Mouse (Mus musculus) heart, embryonic 13.5 days (tissue): ENCODE data around the gene Ppp2r5b. TPM values are rescaled to one million over a fixed set of nuclear protein-coding genes. Genes with fewer than 3 reads are reported as not detected.
A peak's percentile ranks its signal among the peaks of the same experiment; 100 is the strongest.

Source experiments
- ATAC-seq: fragments of 200-750 bp; cut with Nextera tagmentation; 2 replicates; pipeline ENCODE4 v1.8.0; 2017; ENCODE audit warnings: moderate TSS enrichment; ENCODE audit not compliant: insufficient number of reproducible peaks, low FRiP score, low TSS enrichment; ENCODE audit errors: extremely low read depth
- H3K27ac ChIP-seq: fragments of 300-500 bp; sonication (generic); replicated peaks from 2 replicates; pipeline ENCODE4 v1.5.1; 2015; ENCODE audit warnings: moderate library complexity, mild to moderate bottlenecking, inconsistent platforms
- H3K27me3 ChIP-seq: fragments of 300-500 bp; sonication (generic); replicated peaks from 2 replicates; pipeline ENCODE4 v1.6.1; 2015; ENCODE audit warnings: mild to moderate bottlenecking, inconsistent platforms
- H3K36me3 ChIP-seq: fragments of 300-500 bp; sonication (generic); 2 replicates; pipeline ENCODE4 v1.6.1; 2015; ENCODE audit warnings: mild to moderate bottlenecking, inconsistent platforms
- H3K4me1 ChIP-seq: fragments of 300-500 bp; sonication (generic); 2 replicates; pipeline ENCODE4 v1.6.1; 2015; ENCODE audit warnings: inconsistent platforms
- H3K4me2 ChIP-seq: fragments of 300-500 bp; sonication (generic); 2 replicates; pipeline ENCODE4 v1.6.1; 2015; ENCODE audit warnings: inconsistent platforms, mild to moderate bottlenecking, moderate library complexity
- H3K4me3 ChIP-seq: fragments of 300-500 bp; sonication (generic); 2 replicates; pipeline ENCODE4 v1.5.1; 2015; ENCODE audit warnings: moderate library complexity, mild to moderate bottlenecking, inconsistent platforms
- H3K9ac ChIP-seq: fragments of 300-500 bp; sonication (generic); 2 replicates; pipeline ENCODE4 v1.6.1; 2015; ENCODE audit warnings: inconsistent platforms, mild to moderate bottlenecking, moderate library complexity
- H3K9me3 ChIP-seq: fragments of 300-500 bp; sonication (generic); 2 replicates; pipeline ENCODE4 v1.6.1; 2016; ENCODE audit warnings: inconsistent platforms
- WGBS: fragments of 180-500 bp; shearing (Covaris S2); methylation state at CpG from one replicate; pipeline ENCODE4 v1.1.7; 2015; ENCODE audit warnings: mixed read lengths; 5-methylcytosine and 5-hydroxymethylcytosine counted together
- polyA plus RNA-seq: library from polyadenylated mRNA; unstranded; fragments of >200 nt; fragmentation: Nextera tagmentation; extraction: Ambion mirVana; gene quantifications from 2 replicates; pipeline ENCODE4 v1.2.1, GENCODE M21; 2015

Ppp2r5b gene
- polyA plus RNA-seq, 1 experiment from 2014 or later, result 20.7 TPM

- WGBS, result 14% methylated on average over 8 of the region's 8 CpGs
- H3K36me3 ChIP-seq, result no peaks in the 10 kb centered on the region
- no peaks in the 10 kb centered on the region for H3K9me3 ChIP-seq
- H3K9ac ChIP-seq, result no peak overlapping the region
- H3K4me1 ChIP-seq, result 0 out of 2 replicates have a peak, but pooled peaks cover 3% of the 10 kb centered on the region
- no peak overlapping the region for H3K4me3 ChIP-seq
- H3K4me2 ChIP-seq, result no peak overlapping the region
- peaks cover 20% of the 10 kb centered on the region for H3K27me3 ChIP-seq
- H3K27ac ChIP-seq, result no peak overlapping the region
- ATAC-seq, result no peak
Observed at GRCm38 (mm10) chr19:6268170-6268528, 32.5 kb upstream of the Ppp2r5b start.

DNA sequence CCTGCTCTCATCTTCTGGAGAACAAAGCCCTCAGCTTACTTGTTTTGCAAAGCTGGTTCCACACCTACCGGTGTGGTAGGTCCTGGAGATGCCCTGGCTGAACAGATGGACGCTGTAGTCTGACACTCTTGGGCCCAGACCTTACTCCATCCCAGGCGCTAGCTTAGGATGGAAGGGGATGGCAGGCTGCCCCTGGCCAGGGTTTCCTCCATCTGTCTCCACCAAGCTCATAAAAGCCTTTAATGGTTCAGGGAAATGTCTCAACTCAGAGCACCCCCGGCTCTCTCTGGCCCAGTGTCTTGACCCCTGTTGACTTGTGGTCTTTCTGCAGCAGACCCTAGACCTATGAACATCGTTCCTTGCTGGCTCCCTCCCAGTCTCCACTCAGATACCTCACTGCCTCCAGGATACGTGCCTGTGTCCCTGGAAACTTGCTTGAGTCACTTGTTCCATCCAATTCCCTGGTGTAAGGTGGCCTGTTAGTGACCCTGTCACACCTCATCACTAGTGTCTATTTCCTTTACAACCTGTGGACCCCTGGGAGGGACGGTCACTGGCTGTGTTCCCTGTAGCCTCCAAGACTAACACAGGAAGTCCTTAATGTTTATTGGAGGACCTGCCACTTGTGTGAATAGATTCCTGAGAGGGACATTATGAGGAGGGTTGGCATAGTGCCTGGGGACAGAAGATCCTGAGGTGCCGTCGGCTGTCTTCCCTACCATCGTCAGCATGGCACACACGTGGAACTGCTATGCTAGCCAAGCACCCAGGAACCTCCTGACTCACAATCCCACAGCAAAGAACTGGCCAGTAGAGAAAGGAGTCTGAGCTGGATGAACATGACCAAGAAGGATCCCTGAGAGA, 31.9 kb upstream of the Ppp2r5b start:
- 56% methylated on average over 11 of the region's 11 CpGs for WGBS
- Histone ChIP-seq H3K4me2 (no peak overlapping the region), H3K9me3 (no peaks in the 10 kb centered on the region), H3K36me3 (peaks cover 2% of the 10 kb centered on the region; the same call in 1 of the 2 replicates), H3K9ac (0 out of 2 replicates have a peak overlapping the region, but pooled peaks have one; percentile 0), H3K27ac (no peak overlapping the region), H3K27me3 (peaks cover 20% of the 10 kb centered on the region), H3K4me3 (no peak overlapping the region), H3K4me1 (0 out of 2 replicates have a peak, but pooled peaks cover 3% of the 10 kb centered on the region)
- no peak for ATAC-seq

DNA sequence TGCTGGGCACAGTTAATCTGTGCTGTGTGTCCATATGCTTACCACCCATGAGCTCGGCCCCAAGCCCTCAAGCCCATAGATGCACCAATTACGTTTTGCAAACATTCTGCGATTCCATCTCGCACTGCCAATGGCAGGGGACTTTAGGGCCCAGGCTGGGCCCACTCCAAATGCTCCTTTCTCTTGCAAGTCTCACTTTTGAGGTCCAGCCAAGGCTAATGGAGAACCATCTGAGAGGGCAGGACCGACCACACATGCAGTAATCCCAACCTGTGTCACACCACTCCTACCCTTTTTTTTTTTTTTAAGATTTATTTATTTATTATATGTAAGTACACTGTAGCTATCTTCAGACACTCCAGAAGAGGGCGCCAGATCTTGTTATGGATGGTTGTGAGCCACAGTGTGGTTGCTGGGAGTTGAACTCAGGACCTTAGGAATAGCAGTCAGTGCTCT, 30.1 kb upstream of the Ppp2r5b start:
- H3K36me3 ChIP-seq, result peaks cover 20% of the 10 kb centered on the region
- no peak overlapping the region for H3K9ac ChIP-seq
- 67% methylated on average over 6 of the region's 6 CpGs for WGBS
- H3K4me1 ChIP-seq, result 0 out of 2 replicates have a peak, but pooled peaks cover 3% of the 10 kb centered on the region
- peaks cover 3% of the 10 kb centered on the region; the same call in 1 of the 2 replicates for H3K9me3 ChIP-seq
- no peak overlapping the region for H3K4me2 ChIP-seq
- H3K27me3 ChIP-seq, result peaks cover 8% of the 10 kb centered on the region; the same call in 1 of the 2 replicates
- H3K4me3 ChIP-seq, result no peak overlapping the region
- ATAC-seq, result no peak
- H3K27ac ChIP-seq, result no peak overlapping the region

DNA sequence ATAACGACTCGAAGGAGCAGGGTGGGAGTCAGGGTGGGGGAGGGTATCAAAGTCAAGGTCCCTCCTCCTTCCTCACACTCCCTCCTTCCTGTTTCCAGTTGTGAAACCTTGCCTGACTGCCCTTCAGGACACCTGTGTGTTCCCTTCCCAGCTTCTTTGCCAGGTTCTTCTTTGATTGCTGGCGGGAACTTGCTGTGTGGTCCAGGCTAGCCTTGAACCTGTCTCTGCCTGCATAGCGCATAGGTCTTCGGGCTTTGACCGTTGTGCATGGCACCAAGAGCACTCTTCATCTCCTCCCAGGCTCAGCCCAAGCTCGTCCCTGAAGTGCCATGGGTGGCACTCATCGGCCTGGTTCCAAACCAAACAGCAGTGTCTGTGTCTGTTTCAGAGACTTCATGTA, 29.3 kb upstream of the Ppp2r5b start:
- Histone ChIP-seq H3K27ac (no peak overlapping the region), H3K9me3 (peaks cover 5% of the 10 kb centered on the region; the same call in 1 of the 2 replicates), H3K36me3 (peaks cover 28% of the 10 kb centered on the region), H3K27me3 (0 out of 2 replicates have a peak, but pooled peaks cover 6% of the 10 kb centered on the region), H3K4me2 (no peak overlapping the region), H3K4me1 (0 out of 2 replicates have a peak, but pooled peaks cover 3% of the 10 kb centered on the region), H3K4me3 (no peak overlapping the region), H3K9ac (no peak overlapping the region)
- 77% methylated on average over 8 of the region's 8 CpGs for WGBS
- ATAC-seq, result no peak

- Histone ChIP-seq H3K36me3 (peaks cover 34% of the 10 kb centered on the region), H3K27ac (no peak overlapping the region), H3K4me1 (0 out of 2 replicates have a peak, but pooled peaks cover 3% of the 10 kb centered on the region), H3K9me3 (peaks cover 5% of the 10 kb centered on the region; the same call in 1 of the 2 replicates), H3K9ac (no peak overlapping the region), H3K4me3 (no peak overlapping the region), H3K27me3 (0 out of 2 replicates have a peak, but pooled peaks cover 6% of the 10 kb centered on the region), H3K4me2 (no peak overlapping the region)
- 69% methylated on average over 9 of the region's 9 CpGs for WGBS
- ATAC-seq, result no peak
Observed at GRCm38 (mm10) chr19:6264200-6264599, 28.5 kb upstream of the Ppp2r5b start.

DNA sequence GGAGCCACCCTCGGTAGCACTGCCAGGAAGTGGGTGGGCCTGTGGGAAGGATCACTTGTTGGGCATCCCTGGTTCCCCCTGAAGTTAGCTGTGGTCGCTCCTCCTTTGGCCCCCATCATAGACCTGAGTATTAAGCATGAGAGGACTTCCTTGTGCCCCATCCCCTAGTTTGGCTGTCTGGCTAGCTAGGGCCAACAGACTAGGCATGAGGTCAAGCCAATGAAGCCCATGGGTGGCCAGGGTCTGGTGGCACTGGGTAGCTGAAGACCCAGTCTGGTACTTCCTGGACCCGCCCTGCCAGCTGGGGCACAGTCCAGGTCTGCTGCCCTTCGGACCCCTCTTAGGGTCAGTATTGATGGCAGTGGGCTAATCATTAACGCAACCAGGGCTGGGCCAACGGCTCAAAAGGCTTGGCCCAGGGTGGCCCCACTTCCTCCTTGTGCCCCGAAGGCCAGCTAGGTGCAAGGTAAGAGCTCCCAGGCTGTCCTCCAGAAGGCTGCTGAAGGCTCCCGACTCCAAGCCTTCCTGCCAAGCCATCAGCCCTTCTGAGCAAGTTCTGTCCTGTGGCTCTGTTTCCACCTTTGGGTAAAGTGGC, 27.3 kb upstream of the Ppp2r5b start:
- WGBS, result 82% methylated on average over 8 of the region's 8 CpGs
- no peak for ATAC-seq
- Histone ChIP-seq H3K4me2 (no peak overlapping the region), H3K9ac (no peak overlapping the region), H3K27ac (no peak overlapping the region), H3K9me3 (peaks cover 5% of the 10 kb centered on the region; the same call in 1 of the 2 replicates), H3K4me1 (no peaks in the 10 kb centered on the region), H3K27me3 (0 out of 2 replicates have a peak, but pooled peaks cover 6% of the 10 kb centered on the region), H3K36me3 (peaks cover 46% of the 10 kb centered on the region), H3K4me3 (no peak overlapping the region)

DNA sequence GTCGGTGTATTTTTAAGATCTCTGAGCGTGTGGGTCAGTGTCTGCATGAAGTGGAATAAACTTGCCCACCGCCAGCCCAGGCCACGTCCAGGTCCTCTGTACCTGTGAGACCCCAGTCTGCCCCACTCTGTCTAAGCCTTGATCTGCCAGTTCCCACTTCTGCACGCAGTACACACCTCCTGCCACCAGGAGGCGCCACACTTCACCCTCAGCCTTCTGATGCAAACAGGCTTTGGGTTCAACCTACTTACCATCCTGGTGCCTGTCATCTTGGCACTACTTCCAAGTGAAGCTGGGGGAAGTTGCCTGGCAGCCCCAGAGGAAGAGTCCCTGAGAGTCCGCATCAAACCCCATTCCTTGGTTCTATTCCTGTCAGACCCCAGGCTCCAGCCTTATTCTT, 26.6 kb upstream of the Ppp2r5b start:
- no peaks in the 10 kb centered on the region for H3K4me1 ChIP-seq

GRCm38 (mm10) chr19:6261379-6261778, 25.7 kb upstream of the Ppp2r5b start:
- H3K9me3 ChIP-seq, result peaks cover 5% of the 10 kb centered on the region; the same call in 1 of the 2 replicates
- H3K27me3 ChIP-seq, result no peaks in the 10 kb centered on the region
- no peak overlapping the region for H3K4me3 ChIP-seq
- H3K9ac ChIP-seq, result no peak overlapping the region
- 91% methylated on average over 14 of the region's 14 CpGs for WGBS
- no peak for ATAC-seq
- H3K4me2 ChIP-seq, result no peak overlapping the region
- H3K36me3 ChIP-seq, result peaks cover 62% of the 10 kb centered on the region
- H3K27ac ChIP-seq, result no peak overlapping the region
- H3K4me1 ChIP-seq, result no peaks in the 10 kb centered on the region

More for the DNA sequence above, 26.6 kb upstream of the Ppp2r5b start:
- peaks cover 5% of the 10 kb centered on the region; the same call in 1 of the 2 replicates for H3K9me3 ChIP-seq
- peaks cover 53% of the 10 kb centered on the region for H3K36me3 ChIP-seq
- H3K27ac ChIP-seq, result no peak overlapping the region
- 0 out of 2 replicates have a peak, but pooled peaks cover 4% of the 10 kb centered on the region for H3K27me3 ChIP-seq
- no peak for ATAC-seq
- 60% methylated on average over 7 of the region's 7 CpGs for WGBS
- no peak overlapping the region for H3K9ac ChIP-seq
- no peak overlapping the region for H3K4me2 ChIP-seq
- no peak overlapping the region for H3K4me3 ChIP-seq

GRCm38 (mm10) chr19:6260946-6261345, 25.3 kb upstream of the Ppp2r5b start:
- Histone ChIP-seq H3K9me3 (peaks cover 5% of the 10 kb centered on the region; the same call in 1 of the 2 replicates), H3K27me3 (no peaks in the 10 kb centered on the region), H3K4me2 (no peak overlapping the region), H3K36me3 (peaks cover 66% of the 10 kb centered on the region), H3K4me3 (no peak overlapping the region), H3K9ac (no peak overlapping the region), H3K4me1 (no peaks in the 10 kb centered on the region), H3K27ac (no peak overlapping the region)
- ATAC-seq, result no peak
- 74% methylated on average over 4 of the region's 4 CpGs for WGBS

DNA sequence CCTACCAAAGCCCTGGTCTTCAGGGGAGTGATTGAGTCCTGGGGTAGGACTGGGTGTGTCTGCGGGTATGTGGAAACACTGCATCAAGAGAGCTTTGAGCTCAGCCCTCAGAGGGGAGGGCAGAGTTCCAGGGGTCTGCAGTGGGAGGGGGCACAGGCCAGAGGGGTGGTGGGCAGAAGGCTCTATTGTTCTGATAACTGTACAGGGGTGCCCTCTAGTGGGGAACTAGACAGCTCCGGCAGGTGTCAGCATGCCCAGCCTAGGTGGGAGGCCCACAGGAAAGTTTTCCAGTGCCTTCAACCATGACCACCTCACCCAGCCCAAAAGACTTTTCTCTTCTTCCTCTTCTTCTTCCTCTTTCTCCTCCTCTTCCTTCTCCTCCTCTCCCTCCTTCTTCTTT, 24.8 kb upstream of the Ppp2r5b start:
- peaks cover 5% of the 10 kb centered on the region; the same call in 1 of the 2 replicates for H3K9me3 ChIP-seq
- H3K9ac ChIP-seq, result no peak overlapping the region
- no peaks in the 10 kb centered on the region for H3K27me3 ChIP-seq
- H3K4me2 ChIP-seq, result no peak overlapping the region
- WGBS, result 77% methylated on average over 2 of the region's 2 CpGs
- no peaks in the 10 kb centered on the region for H3K4me1 ChIP-seq
- no peak for ATAC-seq
- H3K4me3 ChIP-seq, result no peak overlapping the region
- H3K36me3 ChIP-seq, result peaks cover 71% of the 10 kb centered on the region
- H3K27ac ChIP-seq, result no peak overlapping the region

DNA sequence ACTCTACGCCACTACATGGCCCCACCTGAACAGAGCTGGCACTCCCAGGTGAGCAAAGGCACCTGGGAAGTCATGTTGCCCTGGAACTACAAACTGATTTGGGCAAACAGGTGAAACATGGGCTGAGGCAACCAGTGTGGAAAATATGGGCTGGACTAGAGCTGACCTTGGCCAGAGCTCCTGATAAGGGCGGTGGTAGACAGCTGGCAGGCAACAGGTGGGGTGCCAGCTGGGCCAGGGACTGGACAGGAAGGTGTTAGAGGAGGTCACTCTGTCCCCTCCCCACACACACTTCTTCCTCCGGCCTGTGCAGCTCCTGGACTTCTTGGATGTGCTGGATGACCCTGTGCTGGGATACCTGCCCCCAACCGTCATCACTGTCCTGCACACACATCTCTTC, 17.3 kb upstream of the Ppp2r5b start:
- H3K36me3 ChIP-seq, result peaks cover 94% of the 10 kb centered on the region
- H3K9me3 ChIP-seq, result no peaks in the 10 kb centered on the region
- H3K27ac ChIP-seq, result no peak overlapping the region
- H3K4me2 ChIP-seq, result no peak overlapping the region
- H3K27me3 ChIP-seq, result no peaks in the 10 kb centered on the region
- no peak overlapping the region for H3K4me3 ChIP-seq
- H3K9ac ChIP-seq, result no peak overlapping the region
- 81% methylated on average over 4 of the region's 4 CpGs for WGBS
- peaks cover 5% of the 10 kb centered on the region; the same call in 1 of the 2 replicates for H3K4me1 ChIP-seq
- no peak for ATAC-seq
